Mouse (Mus musculus): ENCODE measurements around the gene Adgrg5. TPM values are rescaled to one million over a fixed set of nuclear protein-coding genes. Genes with fewer than 3 reads are reported as not detected.

Adgrg5 gene
- polyA plus RNA-seq, 1 experiment from 2014 or later = not detected

DNA sequence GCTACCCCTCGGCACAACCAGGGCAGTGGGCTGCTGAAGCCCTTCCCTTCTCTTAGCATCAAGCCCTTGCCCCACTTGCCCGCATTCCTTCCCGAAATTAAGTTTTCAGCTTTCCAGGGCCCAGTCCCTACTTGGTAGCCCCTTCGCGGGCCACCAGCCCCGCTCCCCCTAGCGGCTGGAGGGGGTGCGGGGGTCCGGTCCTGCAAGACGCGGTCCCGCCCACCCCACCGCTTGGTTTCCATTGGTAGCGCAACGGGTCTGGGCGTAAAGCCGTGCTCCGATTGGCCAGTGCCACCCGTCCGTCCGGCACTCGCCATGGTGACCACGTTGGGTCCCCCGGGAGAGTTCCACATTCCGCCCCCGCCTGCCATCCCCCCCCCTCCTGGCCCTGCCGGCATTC, 6.1 kb upstream of the Adgrg5 start:
- Histone ChIP-seq H3K27ac (peak overlapping the region; percentile 90), H3K4me1 (replicated peaks) (peaks cover 43% of the 10 kb centered on the region), H3K9ac (replicated peaks) (peak overlapping the region; percentile 89), H3K36me3 (peaks cover 10% of the 10 kb centered on the region), H3K4me3 (replicated peaks) (peak overlapping the region; percentile 82), H3K9me3 (no peaks in the 10 kb centered on the region), H3K27me3 (peaks cover 13% of the 10 kb centered on the region), H3K4me2 (peak overlapping the region; percentile 78)
- peak; percentile 91 for ATAC-seq (ENCODE audit: insufficient number of reproducible peaks, insufficient read depth, low FRiP score, low TSS enrichment, low read depth)
- WGBS = under 1% methylated on average over 25 of the region's 27 CpGs

DNA sequence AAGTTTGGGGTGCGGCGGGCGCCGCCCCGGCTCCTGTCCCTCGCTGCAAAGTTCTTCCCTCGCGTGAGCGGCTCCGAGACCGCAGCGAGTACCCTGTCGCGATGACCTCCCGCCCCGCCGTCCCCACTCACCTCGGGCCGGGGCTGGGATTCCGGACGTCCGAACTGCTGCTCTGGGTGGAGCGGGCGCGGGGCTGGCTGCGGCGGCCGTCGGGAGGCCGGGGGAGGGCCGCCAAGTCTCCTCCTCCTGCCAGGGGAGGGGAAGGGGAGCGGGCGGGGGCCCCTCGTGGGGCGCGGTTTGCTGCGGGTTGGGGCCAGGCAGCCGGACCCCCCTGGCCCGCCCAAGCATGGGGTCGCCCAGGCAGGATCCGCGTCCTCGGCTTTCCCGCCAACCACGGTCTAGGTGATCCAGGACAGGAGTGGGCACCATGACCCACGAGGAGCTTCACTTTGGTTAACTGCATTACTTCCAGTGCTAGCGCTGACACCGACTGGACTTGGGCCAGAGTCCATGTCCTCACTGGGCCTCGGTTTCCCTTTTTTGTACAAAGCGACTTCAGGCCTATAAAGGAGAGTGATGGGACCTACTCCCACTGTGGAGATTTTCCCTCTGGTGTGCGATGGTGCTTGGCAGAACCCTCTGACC, 5.5 kb upstream of the Adgrg5 start, which contains the start of gene Ccdc102a:
Gene Ccdc102a (minus strand): TSS at position 248 of the 645 bp plus-strand sequence.
- ATAC-seq (ENCODE audit: insufficient number of reproducible peaks, insufficient read depth, low FRiP score, low TSS enrichment, low read depth) = peak; percentile 28
- peak within 1 kb of the TSS; percentile 78 for H3K4me2 ChIP-seq
- no peaks in the 10 kb centered on the region for H3K9me3 ChIP-seq
- 3% methylated on average over 45 of the region's 51 CpGs for WGBS
- H3K4me1 ChIP-seq (replicated peaks) = peaks cover 40% of the 10 kb centered on the region
- peak within 1 kb of the TSS; percentile 82 for H3K4me3 ChIP-seq (replicated peaks)
- peaks cover 3% of the 10 kb centered on the region for H3K36me3 ChIP-seq
- H3K27me3 ChIP-seq = peaks cover 9% of the 10 kb centered on the region
- peak within 1 kb of the TSS; percentile 89 for H3K9ac ChIP-seq (replicated peaks)
- H3K27ac ChIP-seq = peak within 1 kb of the TSS; percentile 90

- Histone ChIP-seq H3K4me2 (no peak overlapping the region), H3K4me3 (replicated peaks) (no peak overlapping the region), H3K27ac (no peak overlapping the region), H3K9ac (replicated peaks) (no peak overlapping the region), H3K27me3 (no peaks in the 10 kb centered on the region), H3K36me3 (no peaks in the 10 kb centered on the region), H3K4me1 (replicated peaks) (peaks cover 27% of the 10 kb centered on the region), H3K9me3 (no peaks in the 10 kb centered on the region)
- no peak for ATAC-seq (ENCODE audit: insufficient number of reproducible peaks, insufficient read depth, low FRiP score, low TSS enrichment, low read depth)
These were observed 4.2 kb upstream of the Adgrg5 start for GRCm38 (mm10) chr8:94919256-94919655.

- H3K4me2 ChIP-seq = no peak overlapping the region
- H3K27me3 ChIP-seq = no peaks in the 10 kb centered on the region
These were observed 1.3 kb upstream of the Adgrg5 start for GRCm38 (mm10) chr8:94922176-94922575.

GRCm38 (mm10) chr8:94922602-94923001, 892 bp upstream of the Adgrg5 start:
- no peaks in the 10 kb centered on the region for H3K27me3 ChIP-seq
- H3K4me3 ChIP-seq (replicated peaks) = no peak overlapping the region
- no peaks in the 10 kb centered on the region for H3K9me3 ChIP-seq
- H3K4me2 ChIP-seq = no peak overlapping the region
- no peak overlapping the region for H3K9ac ChIP-seq (replicated peaks)
- no peak for ATAC-seq (ENCODE audit: insufficient number of reproducible peaks, insufficient read depth, low FRiP score, low TSS enrichment, low read depth)
- H3K4me1 ChIP-seq (replicated peaks) = no peaks in the 10 kb centered on the region
- no peak overlapping the region for H3K27ac ChIP-seq
- 32% methylated on average over 8 of the region's 8 CpGs for WGBS
- no peaks in the 10 kb centered on the region for H3K36me3 ChIP-seq

More at GRCm38 (mm10) chr8:94922176-94922575, 1.3 kb upstream of the Adgrg5 start:
- Histone ChIP-seq H3K4me3 (replicated peaks) (no peak overlapping the region), H3K4me1 (replicated peaks) (no peaks in the 10 kb centered on the region), H3K9ac (replicated peaks) (no peak overlapping the region), H3K36me3 (no peaks in the 10 kb centered on the region), H3K9me3 (no peaks in the 10 kb centered on the region), H3K27ac (no peak overlapping the region)
- WGBS = 65% methylated on average over 6 of the region's 6 CpGs
- no peak for ATAC-seq (ENCODE audit: insufficient number of reproducible peaks, insufficient read depth, low FRiP score, low TSS enrichment, low read depth)

DNA sequence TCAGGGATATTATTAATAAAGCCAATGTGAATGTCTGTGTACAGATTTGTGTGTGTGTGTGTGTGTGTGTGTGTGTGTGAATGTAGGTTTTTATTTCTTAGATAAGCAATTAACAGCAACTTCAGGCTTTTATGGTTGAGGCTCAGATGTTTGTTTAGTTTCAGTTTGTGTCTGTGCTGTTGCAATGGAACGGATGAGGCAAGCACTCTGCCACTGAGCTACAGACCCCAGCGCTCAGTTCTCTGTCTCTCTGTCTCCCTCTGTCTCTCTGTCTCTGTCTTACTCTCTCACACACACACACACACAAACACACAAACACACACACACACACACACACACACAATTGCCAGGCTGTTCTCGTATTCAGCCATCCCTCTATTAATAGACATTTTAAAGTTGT, 4.7 kb downstream of the Adgrg5 start:
- Histone ChIP-seq H3K4me1 (replicated peaks) (no peaks in the 10 kb centered on the region), H3K27me3 (no peaks in the 10 kb centered on the region), H3K36me3 (no peaks in the 10 kb centered on the region), H3K27ac (no peak overlapping the region), H3K9me3 (no peaks in the 10 kb centered on the region), H3K4me3 (replicated peaks) (no peak overlapping the region), H3K9ac (replicated peaks) (no peak overlapping the region), H3K4me2 (no peak overlapping the region)
- no peak for ATAC-seq (ENCODE audit: insufficient number of reproducible peaks, insufficient read depth, low FRiP score, low TSS enrichment, low read depth)
- 77% methylated on average over 3 of the region's 3 CpGs for WGBS

DNA sequence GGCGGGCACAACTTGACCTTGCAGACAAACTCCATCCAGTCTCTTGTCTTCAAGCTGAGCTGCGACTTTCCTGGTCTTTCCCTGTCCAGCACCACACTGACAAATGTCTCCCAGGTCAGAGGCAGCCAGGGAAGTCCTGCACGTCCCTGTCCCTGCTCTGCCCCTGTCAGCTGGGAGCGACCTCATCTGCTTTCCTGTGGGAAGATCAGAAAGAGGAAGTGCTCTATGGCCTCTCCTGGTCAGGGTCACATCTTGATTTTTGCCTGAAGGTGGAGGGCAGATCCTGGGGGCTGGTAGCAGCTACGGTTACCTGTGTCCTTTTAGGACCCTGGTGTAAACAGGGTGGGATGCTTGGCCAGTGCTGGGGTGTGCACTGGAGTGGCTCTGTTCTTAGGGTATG, 10.4 kb downstream of the Adgrg5 start:
- Histone ChIP-seq H3K27me3 (peaks cover 11% of the 10 kb centered on the region), H3K9ac (replicated peaks) (no peak overlapping the region), H3K36me3 (no peaks in the 10 kb centered on the region), H3K4me2 (no peak overlapping the region), H3K4me3 (replicated peaks) (no peak overlapping the region), H3K4me1 (replicated peaks) (no peaks in the 10 kb centered on the region), H3K27ac (no peak overlapping the region), H3K9me3 (no peaks in the 10 kb centered on the region)
- no peak for ATAC-seq (ENCODE audit: insufficient number of reproducible peaks, insufficient read depth, low FRiP score, low TSS enrichment, low read depth)
- whole genome bisulfite sequencing = 50% methylated on average over 5 of the region's 5 CpGs

DNA sequence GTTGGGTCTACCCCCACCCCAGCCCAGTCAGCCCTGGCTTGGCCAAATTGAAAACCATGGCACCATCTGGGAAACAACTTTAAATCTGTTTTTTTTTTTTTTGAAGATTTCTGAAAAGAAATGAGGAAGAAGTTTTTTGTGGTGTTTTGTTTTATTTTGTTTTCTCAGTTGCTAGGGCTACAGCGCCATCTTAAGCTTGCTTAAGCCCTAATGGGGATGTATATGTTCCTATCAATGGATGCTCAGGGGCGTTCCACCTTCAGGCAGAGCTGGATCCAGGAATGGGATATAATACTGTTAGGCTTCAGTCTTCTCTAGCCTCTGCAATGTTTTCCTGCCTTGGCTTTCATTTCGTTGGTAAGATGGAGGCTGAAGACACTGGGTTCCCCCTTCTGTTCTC, 11.7 kb downstream of the Adgrg5 start:
- Histone ChIP-seq H3K27ac (no peak overlapping the region), H3K9ac (replicated peaks) (no peak overlapping the region), H3K27me3 (peaks cover 11% of the 10 kb centered on the region), H3K4me1 (replicated peaks) (no peaks in the 10 kb centered on the region), H3K4me3 (replicated peaks) (no peak overlapping the region), H3K4me2 (no peak overlapping the region), H3K36me3 (no peaks in the 10 kb centered on the region), H3K9me3 (no peaks in the 10 kb centered on the region)
- WGBS = 83% methylated on average over 3 of the region's 3 CpGs
- ATAC-seq (ENCODE audit: insufficient number of reproducible peaks, insufficient read depth, low FRiP score, low TSS enrichment, low read depth) = no peak

GRCm38 (mm10) chr8:94942566-94942965, 19.1 kb downstream of the Adgrg5 start:
- WGBS = 21% methylated on average over 6 of the region's 6 CpGs

DNA sequence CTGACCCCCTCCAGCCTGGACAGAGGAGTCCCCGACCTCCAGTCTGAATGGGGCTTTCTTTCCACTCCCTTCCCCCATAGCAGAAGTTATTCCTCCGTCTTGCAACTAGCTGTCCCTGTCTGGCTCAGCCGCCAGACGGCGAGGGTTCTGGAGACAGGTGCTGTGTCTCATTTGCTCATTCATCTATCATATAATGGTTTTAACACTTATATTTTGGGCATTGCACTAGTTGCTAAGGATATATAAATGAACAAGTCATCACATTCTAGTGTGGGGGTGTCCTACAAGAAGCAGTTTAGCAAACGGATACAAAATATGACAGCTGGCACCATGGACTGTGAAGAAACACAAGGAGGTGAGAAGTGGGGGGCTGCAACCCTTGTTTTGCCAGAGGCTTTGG, 21.7 kb downstream of the Adgrg5 start:
- H3K4me1 ChIP-seq (replicated peaks) = no peaks in the 10 kb centered on the region
- no peaks in the 10 kb centered on the region for H3K9me3 ChIP-seq
- peaks cover 5% of the 10 kb centered on the region for H3K27me3 ChIP-seq
- no peak overlapping the region for H3K4me3 ChIP-seq (replicated peaks)
- no peak overlapping the region for H3K4me2 ChIP-seq
- H3K9ac ChIP-seq (replicated peaks) = no peak overlapping the region
- H3K36me3 ChIP-seq = no peaks in the 10 kb centered on the region
- no peak for ATAC-seq (ENCODE audit: insufficient number of reproducible peaks, insufficient read depth, low FRiP score, low TSS enrichment, low read depth)
- WGBS = 58% methylated on average over 6 of the region's 6 CpGs
- H3K27ac ChIP-seq = no peak overlapping the region

More at GRCm38 (mm10) chr8:94942566-94942965, 19.1 kb downstream of the Adgrg5 start:
- no peaks in the 10 kb centered on the region for H3K9me3 ChIP-seq
- no peaks in the 10 kb centered on the region for H3K4me1 ChIP-seq (replicated peaks)
- H3K27me3 ChIP-seq = peaks cover 14% of the 10 kb centered on the region
- no peak for ATAC-seq (ENCODE audit: insufficient number of reproducible peaks, insufficient read depth, low FRiP score, low TSS enrichment, low read depth)
- no peak overlapping the region for H3K4me2 ChIP-seq
- H3K9ac ChIP-seq (replicated peaks) = no peak overlapping the region
- no peak overlapping the region for H3K4me3 ChIP-seq (replicated peaks)
- H3K36me3 ChIP-seq = no peaks in the 10 kb centered on the region
- no peak overlapping the region for H3K27ac ChIP-seq

DNA sequence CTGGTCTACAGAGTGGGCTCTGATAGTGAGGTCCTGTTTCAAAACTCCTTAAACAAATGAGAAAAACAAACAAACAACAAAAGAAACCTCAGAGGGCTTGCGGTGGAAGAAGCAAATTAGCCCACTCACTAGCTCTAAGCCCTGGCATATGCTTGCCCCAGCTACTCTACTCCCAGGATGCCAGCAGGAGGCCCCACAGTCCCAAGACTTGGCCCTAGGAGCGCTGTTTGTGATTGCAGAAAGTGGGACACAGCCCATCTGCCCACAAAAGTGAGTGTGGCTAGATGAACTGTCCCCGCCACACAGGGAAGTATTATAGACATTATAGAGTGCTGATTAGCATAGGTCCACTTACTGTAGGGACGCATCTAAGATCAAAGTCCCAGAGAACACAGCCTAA, 24.9 kb downstream of the Adgrg5 start:
- no peak overlapping the region for H3K4me2 ChIP-seq
- no peaks in the 10 kb centered on the region for H3K9me3 ChIP-seq
- H3K27me3 ChIP-seq = peaks cover 5% of the 10 kb centered on the region
- ATAC-seq (ENCODE audit: insufficient number of reproducible peaks, insufficient read depth, low FRiP score, low TSS enrichment, low read depth) = no peak
- H3K9ac ChIP-seq (replicated peaks) = no peak overlapping the region
- 76% methylated on average over 4 of the region's 4 CpGs for WGBS
- no peaks in the 10 kb centered on the region for H3K36me3 ChIP-seq
- H3K27ac ChIP-seq = no peak overlapping the region
- H3K4me3 ChIP-seq (replicated peaks) = no peak overlapping the region
- H3K4me1 ChIP-seq (replicated peaks) = no peaks in the 10 kb centered on the region

DNA sequence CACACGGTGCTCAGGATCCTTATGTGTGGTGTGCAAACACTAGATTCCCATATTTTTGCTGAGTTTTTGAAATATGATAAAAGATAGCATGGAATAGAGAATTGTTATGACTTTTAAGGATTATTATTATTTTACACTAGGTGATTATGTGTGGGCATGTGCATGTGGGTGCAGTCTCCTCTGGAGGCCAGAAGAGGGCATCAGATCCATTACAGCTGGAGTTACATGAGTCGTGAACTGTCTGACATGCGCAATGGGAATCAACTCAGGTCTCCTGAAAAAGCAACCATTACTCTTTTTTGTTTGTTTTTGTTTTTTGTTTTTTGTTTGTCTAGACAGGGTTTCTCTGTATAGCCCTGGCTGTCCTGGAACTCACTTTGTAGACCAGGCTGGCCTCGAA, 25.5 kb downstream of the Adgrg5 start:
- Histone ChIP-seq H3K9ac (replicated peaks) (no peak overlapping the region), H3K27me3 (peaks cover 5% of the 10 kb centered on the region), H3K36me3 (no peaks in the 10 kb centered on the region), H3K27ac (no peak overlapping the region), H3K4me2 (no peak overlapping the region), H3K4me1 (replicated peaks) (no peaks in the 10 kb centered on the region), H3K9me3 (no peaks in the 10 kb centered on the region), H3K4me3 (replicated peaks) (no peak overlapping the region)
- ATAC-seq (ENCODE audit: insufficient number of reproducible peaks, insufficient read depth, low FRiP score, low TSS enrichment, low read depth) = no peak
- WGBS = 96% methylated on average over 4 of the region's 4 CpGs
